Mouse (Mus musculus) MEL (cell line): ENCODE data around the gene Aak1. TPM values are rescaled to one million over a fixed set of nuclear protein-coding genes. Genes with fewer than 3 reads are reported as not detected.

Experiments
- DNase-seq: peaks from one replicate; pipeline ENCODE4 v3.0.0; 2011; ENCODE audit warnings: low read depth, low spot score
- H3K27ac ChIP-seq: 2 replicates; pipeline ENCODE4 v1.5.1; 2012; ENCODE audit warnings: low read depth, mild to moderate bottlenecking, control low read depth, low read length, moderate library complexity; ENCODE audit not compliant: control insufficient read depth
- H3K27me3 ChIP-seq, 2 experiments: fragments of 150-350 bp in 1 of 2; sonication (generic) in 1 of 2; 2 replicates each; pipeline ENCODE4 v1.6.1; 2012; ENCODE audit warnings: low read length in 2 of 2, mild to moderate bottlenecking in 2 of 2, improper control_type of control experiment in 1 of 2, moderate library complexity in 1 of 2; ENCODE audit not compliant: insufficient read depth in 2 of 2, control insufficient read depth in 1 of 2
- H3K36me3 ChIP-seq, 2 experiments: 2 replicates each; pipeline ENCODE4 v1.6.1; 2012 to 2014; ENCODE audit warnings: low read length in 2 of 2, improper control_type of control experiment in 1 of 2, inconsistent platforms in 1 of 2, mild to moderate bottlenecking in 1 of 2; ENCODE audit not compliant: insufficient read depth in 2 of 2, control insufficient read depth in 1 of 2
- H3K4me1 ChIP-seq, 2 experiments: fragments of 150-350 bp in 1 of 2; sonication (generic) in 1 of 2; 2 replicates each; pipeline ENCODE4 v1.6.1; 2012; ENCODE audit warnings: low read length in 2 of 2, improper control_type of control experiment in 1 of 2, mild to moderate bottlenecking in 1 of 2; ENCODE audit not compliant: insufficient read depth in 2 of 2, control insufficient read depth in 1 of 2
- H3K4me3 ChIP-seq, 2 experiments: fragments of 150-350 bp in 1 of 2; sonication (generic) in 1 of 2; 2 replicates each; pipeline ENCODE4 v1.5.1; 2012; ENCODE audit warnings: low read depth in 2 of 2, low read length in 2 of 2, mild to moderate bottlenecking in 2 of 2, moderate library complexity in 2 of 2, control low read depth in 1 of 2, improper control_type of control experiment in 1 of 2; ENCODE audit not compliant: control insufficient read depth in 1 of 2, insufficient read depth in 1 of 2
- H3K79me2 ChIP-seq: 2 replicates; pipeline ENCODE4 v1.6.1; 2012; ENCODE audit warnings: mild to moderate bottlenecking, low read length, moderate library complexity; ENCODE audit not compliant: control insufficient read depth, poor library complexity, insufficient read depth
- H3K9ac ChIP-seq: 2 replicates; pipeline ENCODE4 v1.6.1; 2012; ENCODE audit warnings: low read depth, mild to moderate bottlenecking, control low read depth, low read length, moderate library complexity; ENCODE audit not compliant: control insufficient read depth, poor library complexity, severe bottlenecking
- H3K9me3 ChIP-seq: fragments of 150-350 bp; sonication (generic); replicated peaks from 2 replicates; pipeline ENCODE4 v1.6.1; 2012; ENCODE audit warnings: mild to moderate bottlenecking, low read length, improper control_type of control experiment, moderate library complexity; ENCODE audit not compliant: insufficient read depth
- CHD1 ChIP-seq: IDR thresholded peaks from 2 replicates; pipeline ENCODE4 v1.6.1; 2012; ENCODE audit warnings: low read depth, mild to moderate bottlenecking, inconsistent platforms, low read length, improper control_type of control experiment
- CHD2 ChIP-seq: IDR thresholded peaks from 2 replicates; pipeline ENCODE4 v1.6.1; 2011; ENCODE audit warnings: low read length, improper control_type of control experiment
- CTCF ChIP-seq, 3 experiments: IDR thresholded peaks in 2 of 3; conservative IDR thresholded peaks in 1 of 3; 2 replicates each; pipeline ENCODE4 v1.5.1; 2011 to 2012; ENCODE audit warnings: low read length in 3 of 3, low read depth in 2 of 3, mild to moderate bottlenecking in 2 of 3, improper control_type of control experiment in 1 of 3, inconsistent platforms in 1 of 3, mixed read lengths in 1 of 3, moderate library complexity in 1 of 3; ENCODE audit not compliant: control insufficient read depth in 1 of 3, insufficient read depth in 1 of 3, poor library complexity in 1 of 3, severe bottlenecking in 1 of 3
- E2F4 ChIP-seq: IDR thresholded peaks from 2 replicates; pipeline ENCODE4 v1.6.1; 2011; ENCODE audit warnings: low read depth, low read length, improper control_type of control experiment, borderline replicate concordance
- ELF1 ChIP-seq: IDR thresholded peaks from 2 replicates; pipeline ENCODE4 v1.6.1; 2014; ENCODE audit warnings: low read depth, mild to moderate bottlenecking, inconsistent platforms, low read length, improper control_type of control experiment, moderate library complexity
- EP300 ChIP-seq, 2 experiments: IDR thresholded peaks; 2 replicates each; pipeline ENCODE4 v1.6.1; 2011; ENCODE audit warnings: improper control_type of control experiment in 2 of 2, low read length in 2 of 2, low read depth in 1 of 2, mild to moderate bottlenecking in 1 of 2
- GABPA ChIP-seq: IDR thresholded peaks from 2 replicates; pipeline ENCODE4 v1.6.1; 2012; ENCODE audit warnings: low read depth, mild to moderate bottlenecking, inconsistent platforms, low read length, improper control_type of control experiment, moderate library complexity
- HCFC1 ChIP-seq: IDR thresholded peaks from 2 replicates; pipeline ENCODE4 v1.6.1; 2012; ENCODE audit warnings: low read depth, mild to moderate bottlenecking, inconsistent platforms, low read length, improper control_type of control experiment, moderate library complexity
- JUND ChIP-seq: IDR thresholded peaks from 2 replicates; pipeline ENCODE4 v1.6.1; 2011; ENCODE audit warnings: low read depth, mild to moderate bottlenecking, improper control_type of control experiment, low read length
- KAT2A ChIP-seq: conservative IDR thresholded peaks from 2 replicates; pipeline ENCODE4 v1.6.1; 2012; ENCODE audit warnings: low read depth, low read length, improper control_type of control experiment, inconsistent platforms
- MAFK ChIP-seq: IDR thresholded peaks from 2 replicates; pipeline ENCODE4 v1.6.1; 2011; ENCODE audit warnings: low read depth, mild to moderate bottlenecking, low read length, improper control_type of control experiment, borderline replicate concordance
- MAX ChIP-seq: IDR thresholded peaks from 2 replicates; pipeline ENCODE4 v1.6.1; 2011; ENCODE audit warnings: low read length, improper control_type of control experiment
- MAZ ChIP-seq: IDR thresholded peaks from 2 replicates; pipeline ENCODE4 v1.6.1; 2012; ENCODE audit warnings: low read depth, mild to moderate bottlenecking, inconsistent platforms, low read length, improper control_type of control experiment
- MXI1 ChIP-seq: IDR thresholded peaks from 2 replicates; pipeline ENCODE4 v1.6.1; 2011; ENCODE audit warnings: mild to moderate bottlenecking, low read depth, low read length, improper control_type of control experiment
- MYB ChIP-seq: IDR thresholded peaks from 2 replicates; pipeline ENCODE4 v1.6.1; 2011; ENCODE audit warnings: mild to moderate bottlenecking, low read depth, low read length, improper control_type of control experiment
- MYC ChIP-seq: IDR thresholded peaks from 2 replicates; pipeline ENCODE4 v1.6.1; 2011; ENCODE audit warnings: low read depth, mild to moderate bottlenecking, low read length, improper control_type of control experiment, moderate library complexity
- POLR2AphosphoS5 ChIP-seq: IDR thresholded peaks from 2 replicates; pipeline ENCODE4 v1.6.1; 2012; ENCODE audit warnings: low read depth, borderline replicate concordance, mild to moderate bottlenecking, inconsistent platforms, low read length, moderate library complexity, mixed read lengths
- RAD21 ChIP-seq: IDR thresholded peaks from 2 replicates; pipeline ENCODE4 v1.6.1; 2011; ENCODE audit warnings: mild to moderate bottlenecking, low read depth, low read length, improper control_type of control experiment
- RCOR1 ChIP-seq: IDR thresholded peaks from 2 replicates; pipeline ENCODE4 v1.6.1; 2012; ENCODE audit warnings: low read depth, mild to moderate bottlenecking, inconsistent platforms, low read length, improper control_type of control experiment
- SIN3A ChIP-seq: IDR thresholded peaks from 2 replicates; pipeline ENCODE4 v1.6.1; 2012; ENCODE audit warnings: low read length, improper control_type of control experiment, inconsistent platforms
- SMC3 ChIP-seq: IDR thresholded peaks from 2 replicates; pipeline ENCODE4 v1.6.1; 2011; ENCODE audit warnings: low read depth, low read length, improper control_type of control experiment
- TAL1 ChIP-seq: IDR thresholded peaks from 2 replicates; pipeline ENCODE4 v1.6.1; 2012; ENCODE audit warnings: mild to moderate bottlenecking, inconsistent platforms, low read length, moderate library complexity, mixed read lengths
- TCF12 ChIP-seq: IDR thresholded peaks from 2 replicates; pipeline ENCODE4 v1.6.1; 2014; ENCODE audit warnings: low read depth, mild to moderate bottlenecking, inconsistent platforms, low read length, improper control_type of control experiment, moderate library complexity
- USF1 ChIP-seq: IDR thresholded peaks from 2 replicates; pipeline ENCODE4 v1.6.1; 2014; ENCODE audit warnings: low read depth, mild to moderate bottlenecking, inconsistent platforms, low read length, improper control_type of control experiment, moderate library complexity
- USF2 ChIP-seq, 2 experiments: IDR thresholded peaks; 2 replicates each; pipeline ENCODE4 v1.6.1; 2011 to 2012; ENCODE audit warnings: improper control_type of control experiment in 2 of 2, low read length in 2 of 2, borderline replicate concordance in 1 of 2, inconsistent platforms in 1 of 2, low read depth in 1 of 2, mild to moderate bottlenecking in 1 of 2; ENCODE audit not compliant: insufficient read depth in 1 of 2
- ZKSCAN1 ChIP-seq: IDR thresholded peaks from 2 replicates; pipeline ENCODE4 v1.6.1; 2012; ENCODE audit warnings: low read depth, mild to moderate bottlenecking, inconsistent platforms, low read length, improper control_type of control experiment, moderate library complexity
- ZMIZ1 ChIP-seq: IDR thresholded peaks from 2 replicates; pipeline ENCODE4 v1.6.1; 2012; ENCODE audit warnings: low read depth, mild to moderate bottlenecking, inconsistent platforms, low read length, improper control_type of control experiment, moderate library complexity
- polyA plus RNA-seq, 2 experiments: library from polyadenylated mRNA; stranded (reverse) in 1 of 2; unstranded in 1 of 2; fragments of >175 nt in 1 of 2; fragments of >200 nt in 1 of 2; gene quantifications; 2 replicates each; pipeline versions ENCODE4 v1.2.1 to v1.2.4; 2012; ENCODE audit warnings: low replicate concordance in 2 of 2, low read depth in 1 of 2; ENCODE audit not compliant: insufficient read length in 2 of 2, insufficient read depth in 1 of 2, missing spikeins in 1 of 2
- total RNA-seq: library from RNA; depleted of rRNA; stranded (reverse); fragments of 300-350 nt; gene quantifications from 2 replicates; pipeline ENCODE4 v1.2.3, GENCODE M21; 2012

Gene Aak1
- total and polyA plus RNA-seq, 3 experiments: 6.4 to 353 (median 25.4) TPM

DNA sequence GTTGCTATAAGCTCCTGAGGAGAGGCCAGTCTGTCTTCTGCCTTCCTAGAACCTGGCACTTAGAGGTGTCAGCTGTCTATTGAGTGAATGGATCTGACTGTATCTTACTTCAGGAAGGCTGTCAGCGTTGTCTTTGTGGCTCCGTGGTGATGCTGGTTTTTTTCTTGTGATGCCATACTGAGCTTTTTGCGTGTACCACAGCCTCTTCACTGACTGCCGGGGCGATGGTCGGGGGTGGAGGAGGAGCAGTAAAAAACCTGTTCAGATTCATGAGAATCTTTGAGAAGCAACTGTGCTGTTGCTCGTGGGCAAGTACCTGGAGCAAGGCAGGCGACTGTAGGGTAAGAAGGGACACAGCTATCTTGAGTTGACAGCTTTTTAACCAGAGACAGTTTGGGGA lies 169.6 kb downstream of the Aak1 start:
- H3K9ac ChIP-seq: no peak overlapping the region
- H3K27ac ChIP-seq: no peak overlapping the region
- no peak overlapping the region for H3K4me3 ChIP-seq
- no peaks in the 10 kb centered on the region for H3K9me3 ChIP-seq
- no peaks in the 10 kb centered on the region for H3K27me3 ChIP-seq
- H3K4me1 ChIP-seq: no peaks in the 10 kb centered on the region
- H3K79me2 ChIP-seq: no peaks in the 10 kb centered on the region
- no peak for TF ChIP-seq SMC3
- no peak for TF ChIP-seq EP300 (IDR thresholded peaks at IDR 0.05; ENCODE audit: low read depth in 1 of 2, low read length in 2 of 2)
- no peak for TF ChIP-seq ELF1
- no peak for TF ChIP-seq TAL1
- no peak for TF ChIP-seq CHD2
- no peak for TF ChIP-seq CHD1
- TF ChIP-seq MYC: no peak
- TF ChIP-seq MAZ: no peak
- no peak for TF ChIP-seq MXI1
- no peak for TF ChIP-seq MYB
- TF ChIP-seq USF1: no peak
- no peak for TF ChIP-seq SIN3A
- TF ChIP-seq USF2 (IDR thresholded peaks at IDR 0.05; ENCODE audit: borderline replicate concordance in 1 of 2, insufficient read depth in 1 of 2, low read depth in 1 of 2, low read length in 2 of 2): no peak
- no peak for TF ChIP-seq KAT2A
- no peak for TF ChIP-seq ZKSCAN1
- no peak for TF ChIP-seq RCOR1
- TF ChIP-seq JUND: no peak
- no peak for TF ChIP-seq RAD21
- no peak for TF ChIP-seq TCF12
- DNase-seq: no peak
- peaks cover 0 to 33% of the 10 kb centered on the region in 2 experiments; a peak in 2 of 4 replicates for H3K36me3 ChIP-seq

GRCm38 (mm10) chr6:87021791-87022190 lies 172.5 kb downstream of the Aak1 start:
- Histone ChIP-seq H3K4me1 (peaks cover under 1 to 1% of the 10 kb centered on the region in 2 experiments), H3K27me3 (no peaks in the 10 kb centered on the region), H3K79me2 (no peaks in the 10 kb centered on the region), H3K4me3 (no peak overlapping the region), H3K9me3 (no peaks in the 10 kb centered on the region), H3K27ac (no peak overlapping the region), H3K9ac (no peak overlapping the region), H3K36me3 (peaks cover 3 to 32% of the 10 kb centered on the region in 2 experiments)
- TF ChIP-seq EP300 (IDR thresholded peaks at IDR 0.05; ENCODE audit: low read depth in 1 of 2, low read length in 2 of 2) (no peak), GABPA (no peak), USF1 (no peak), E2F4 (no peak), KAT2A (no peak), POLR2AphosphoS5 (no peak), CTCF (IDR thresholded peaks at IDR 0.05 in 2 of 3, conservative IDR thresholded peaks at IDR 0.05 in 1 of 3; ENCODE audit: control insufficient read depth in 1 of 3, insufficient read depth in 1 of 3, low read depth in 2 of 3, low read length in 3 of 3, poor library complexity in 1 of 3, severe bottlenecking in 1 of 3) (no peak), USF2 (IDR thresholded peaks at IDR 0.05; ENCODE audit: borderline replicate concordance in 1 of 2, insufficient read depth in 1 of 2, low read depth in 1 of 2, low read length in 2 of 2) (no peak), ZMIZ1 (no peak), MAX (no peak), MXI1 (no peak), JUND (no peak), HCFC1 (no peak), MAFK (no peak), CHD1 (no peak)
- DNase-seq: no peak
